29 mouse cellular contexts compared by ENCODE assay signal in the genomic region with DNA sequence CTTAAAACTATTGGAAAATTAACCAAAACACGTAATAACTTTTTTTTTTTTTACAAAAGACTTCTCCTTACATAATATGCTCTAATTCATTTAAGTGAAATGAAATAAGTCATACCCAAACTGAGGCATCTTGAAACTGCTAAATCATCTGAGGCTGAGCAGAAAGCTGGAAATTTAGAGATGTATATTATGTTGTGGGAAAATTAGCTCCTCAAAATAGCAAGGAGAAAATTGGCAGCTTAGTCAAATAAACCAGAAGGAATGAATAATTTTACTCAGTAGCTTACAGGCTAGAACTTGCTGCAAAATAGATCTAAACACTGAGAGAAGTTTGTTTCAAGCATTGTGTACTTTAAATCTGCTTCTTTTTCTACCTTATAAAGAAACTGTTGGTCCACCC. TPM values are rescaled to one million over a fixed set of nuclear protein-coding genes. Genes with fewer than 3 reads are reported as not detected.
"Had no signal": no experiment of that assay in that cellular context is flagged by ENCODE, and none has a peak within 500 bp of the region (broad histone marks: within the 10 kb centered on the region; RNA-seq: fewer than 3 reads in every experiment).

No protein-coding gene starts in this region.

- H3K27ac ChIP-seq: heart, adult 2 months; heart, embryonic 13.5 days; heart, embryonic 15.5 days; hindbrain, embryonic 13.5 days; hindbrain, embryonic 15.5 days; hindbrain, postnatal 0 days; kidney, embryonic 15.5 days; kidney, postnatal 0 days; limb, embryonic 13.5 days; limb, embryonic 15.5 days; liver, embryonic 12.5 days; liver, embryonic 14.5 days had no signal

- DNase-seq: gastrocnemius, postnatal 14 days; gastrocnemius, postnatal 36 days; heart, adult 11 months; heart, adult 2 months; heart, postnatal 14 days; heart, postnatal 36 days; kidney, adult 11 months; kidney, adult 2 months; kidney, adult 9 months; kidney, postnatal 14 days; kidney, postnatal 36 days; layer of hippocampus, adult 9-11 months; layer of hippocampus, postnatal 36 days; left cerebral cortex, postnatal 4 days had no signal

- H3K36me3 ChIP-seq: heart, embryonic 13.5 days; heart, embryonic 15.5 days; hindbrain, embryonic 13.5 days; hindbrain, embryonic 15.5 days; kidney, embryonic 15.5 days; limb, embryonic 13.5 days; limb, embryonic 15.5 days; liver, embryonic 12.5 days had no signal

- H3K4me3 ChIP-seq: heart, adult 2 months; heart, embryonic 13.5 days; heart, embryonic 15.5 days; hindbrain, embryonic 13.5 days; hindbrain, embryonic 15.5 days; kidney, embryonic 15.5 days; limb, embryonic 13.5 days; limb, embryonic 15.5 days; liver, embryonic 12.5 days had no signal

- H3K9me3 ChIP-seq: heart, embryonic 13.5 days; heart, embryonic 15.5 days; hindbrain, embryonic 13.5 days; hindbrain, embryonic 15.5 days; kidney, embryonic 15.5 days; limb, embryonic 13.5 days; limb, embryonic 15.5 days; liver, embryonic 12.5 days had no signal

- H3K27me3 ChIP-seq: heart, embryonic 13.5 days; heart, embryonic 15.5 days; hindbrain, embryonic 13.5 days; hindbrain, embryonic 15.5 days; kidney, embryonic 15.5 days; limb, embryonic 13.5 days; limb, embryonic 15.5 days; liver, embryonic 12.5 days had no signal

- H3K4me1 ChIP-seq: kidney, embryonic 15.5 days; limb, embryonic 15.5 days; liver, embryonic 12.5 days had no signal

RNA-seq across cellular contexts. Expression of gene Gabrb1, which starts 49.2 kb away (rescaled TPM):
- total RNA-seq: gastrocnemius, postnatal 36 days; heart, adult 2 months; hematopoietic stem cell, adult 5-6 weeks; liver, adult 2 months had no signal
- polyA plus RNA-seq: heart, adult 2 months; large intestine, adult 2 months; liver, adult 2 months had no signal

RNA-seq across cellular contexts. Expression of gene Gabra4, which starts 49.4 kb away (rescaled TPM):
- total RNA-seq: gastrocnemius, adult 18-20 months; gastrocnemius, postnatal 36 days; heart, adult 2 months; heart, postnatal 36 days; hematopoietic stem cell, adult 5-6 weeks; liver, adult 2 months had no signal
- polyA plus RNA-seq: heart, adult 2 months; large intestine, adult 2 months; liver, adult 2 months had no signal
